In genomic region chr5:118492522-118492921, GRCm38 (mm10) we compare ENCODE assay signal across 5 mouse cellular contexts.
DNase-seq lines count a peak whose midpoint lies in the region; ATAC-seq and TF ChIP-seq lines count a peak whose summit lies in the region.
"Not testable (repeated sequence)": the region's sequence is repeated elsewhere in the genome, so short reads cannot be mapped to it uniquely, and the experiment has no call there.

No protein-coding gene starts in this region.

- H3K4me2 ChIP-seq in liver, embryonic 12.5 days, result 0 out of 2 replicates have a peak overlapping the region, but pooled peaks have one; percentile 12
- not testable (repeated sequence) for H3K4me2 ChIP-seq in liver, embryonic 14.5 days (ENCODE audit: low read depth); liver, embryonic 16.5 days (ENCODE audit: low read depth, low read length)

- peaks cover 19% of the 10 kb centered on the region for H3K9me3 ChIP-seq in liver, embryonic 12.5 days (replicated peaks)
- peaks cover 15% of the 10 kb centered on the region for H3K9me3 ChIP-seq in liver, embryonic 14.5 days (ENCODE audit: control insufficient read depth, low read length)
- peaks cover 17% of the 10 kb centered on the region for H3K9me3 ChIP-seq in liver, embryonic 16.5 days (replicated peaks; ENCODE audit: control insufficient read depth, low read length)

- not testable (repeated sequence) for H3K9ac ChIP-seq in liver, embryonic 12.5 days; liver, embryonic 14.5 days (replicated peaks); liver, embryonic 16.5 days (ENCODE audit: low read depth, low read length)

- WGBS in liver, embryonic 12.5 days (ENCODE audit: insufficient replicate concordance), result 83% methylated on average over 2 of the region's 2 CpGs
- WGBS in liver, embryonic 14.5 days (ENCODE audit: insufficient replicate concordance), result 89% methylated on average over 2 of the region's 2 CpGs
- 88% methylated on average over 2 of the region's 2 CpGs for WGBS in liver, embryonic 16.5 days (ENCODE audit: insufficient replicate concordance)

- TF ChIP-seq CTCF in gastrocnemius, adult 2 months (IDR thresholded peaks at IDR 0.05); liver, embryonic 14.5 days (IDR thresholded peaks at IDR 0.05; ENCODE audit: low read depth): not testable (repeated sequence)

- intact Hi-C loops in gastrocnemius, adult 2 months (cut with DNase I), result not testable (repeated sequence)

- H3K4me1 ChIP-seq in liver, embryonic 12.5 days, result peaks cover 88% of the 10 kb centered on the region
- peaks cover 40 to 52% of the 10 kb centered on the region in 2 experiments for H3K4me1 ChIP-seq in liver, embryonic 14.5 days (replicated peaks; ENCODE audit: control insufficient read depth in 2 of 2, insufficient read depth in 2 of 2, low read length in 1 of 2)
- H3K4me1 ChIP-seq in liver, embryonic 16.5 days (ENCODE audit: control insufficient read depth, low read depth, low read length), result peaks cover 43% of the 10 kb centered on the region

- not testable (repeated sequence) for ATAC-seq in liver, embryonic 12.5 days; liver, embryonic 14.5 days (ENCODE audit: insufficient read depth); liver, embryonic 16.5 days (ENCODE audit: low read depth)

- not testable (repeated sequence) for H3K27me3 ChIP-seq in liver, embryonic 12.5 days (replicated peaks); liver, embryonic 14.5 days (ENCODE audit: control insufficient read depth, insufficient read depth, low read length); liver, embryonic 16.5 days (ENCODE audit: control insufficient read depth, insufficient read depth, low read depth, low read length)

- peak; percentile 76 for DNase-seq in R1 (ENCODE audit: low read depth, low spot score)
- peak; percentile 6 for DNase-seq in gastrocnemius, adult 2 months
- DNase-seq in liver, embryonic 14.5 days (ENCODE audit: low read depth in 3 of 3, low spot score in 3 of 3), result not testable (repeated sequence)

- H3K27ac ChIP-seq in gastrocnemius, adult 2 months, result not testable (repeated sequence)
- peak overlapping the region; percentile 73 for H3K27ac ChIP-seq in liver, embryonic 12.5 days
- peak overlapping the region; percentile 54 for H3K27ac ChIP-seq in liver, embryonic 14.5 days
- peak overlapping the region; percentile 75 for H3K27ac ChIP-seq in liver, embryonic 16.5 days (ENCODE audit: low read length)

- not testable (repeated sequence) for TF ChIP-seq EP300 in liver, embryonic 14.5 days (IDR thresholded peaks at IDR 0.05; ENCODE audit: low read depth)

- H3K4me3 ChIP-seq in gastrocnemius, adult 2 months; liver, embryonic 12.5 days; liver, embryonic 14.5 days (ENCODE audit: insufficient read depth in 1 of 2, low read depth in 2 of 2, low read length in 2 of 2); liver, embryonic 16.5 days (ENCODE audit: low read depth, low read length): not testable (repeated sequence)

- H3K36me3 ChIP-seq in liver, embryonic 12.5 days, result peaks cover 14% of the 10 kb centered on the region; the same call in 1 of the 2 replicates
- H3K36me3 ChIP-seq in liver, embryonic 14.5 days (replicated peaks; ENCODE audit: control insufficient read depth, insufficient read depth, low read depth); liver, embryonic 16.5 days (ENCODE audit: control insufficient read depth, insufficient read depth): not testable (repeated sequence)
